Mouse (Mus musculus) megakaryocyte, embryonic 14.5 days (primary cell): ENCODE measurements around the gene Aktip.

Source experiments
- FLI1 ChIP-seq: IDR thresholded peaks from 2 replicates; pipeline ENCODE4 v1.6.1; 2012; ENCODE audit warnings: low read length, inconsistent platforms, mixed read lengths
- GATA1 ChIP-seq: IDR thresholded peaks from 3 replicates; pipeline ENCODE4 v1.6.1; 2012; ENCODE audit warnings: mixed read lengths, low read length, inconsistent platforms, borderline replicate concordance

- TF ChIP-seq GATA1 (no peak), FLI1 (no peak)
These were observed 65.7 kb downstream of the Aktip start for GRCm38 (mm10) chr8:91134070-91134475.
